Mouse (Mus musculus) retina, adult 2 months (tissue): ENCODE data around the gene Mfsd2a.
"Not testable (repeated sequence)": the region's sequence is repeated elsewhere in the genome, so short reads cannot be mapped to it uniquely, and the experiment has no call there.

Experiments used
- DNase-seq: peaks from one replicate; pipeline ENCODE4 v3.0.0-alpha.2; 2012; ENCODE audit warnings: low read depth, low spot score

The Mfsd2a gene

DNA sequence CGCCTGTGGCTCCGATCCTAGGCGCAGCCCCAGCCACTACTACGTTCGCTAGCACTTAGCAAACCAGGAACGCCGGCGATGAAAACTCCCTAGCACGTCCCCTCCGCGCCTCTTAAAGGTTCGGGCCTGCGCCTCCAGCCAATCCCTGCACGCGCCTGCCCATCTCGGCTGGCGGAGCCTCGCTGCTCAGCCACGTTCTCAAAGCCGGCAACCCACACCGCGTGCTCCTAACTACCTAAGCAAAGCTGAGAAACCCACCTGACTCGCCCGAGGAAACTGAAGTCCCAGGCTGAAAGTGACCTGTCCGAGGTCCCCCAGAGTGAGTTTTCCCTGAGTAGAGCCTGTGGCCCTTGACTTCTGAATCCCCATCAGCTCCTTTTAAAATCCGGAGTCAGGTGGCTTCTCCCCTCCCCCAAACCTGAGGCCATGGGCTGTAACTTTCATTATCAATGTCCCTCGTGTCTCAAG, at the start of gene Mfsd2a:
TSS of gene Mfsd2a (minus strand) at position 89 of the 468 bp plus-strand sequence.
- DNase-seq: no peak

DNA sequence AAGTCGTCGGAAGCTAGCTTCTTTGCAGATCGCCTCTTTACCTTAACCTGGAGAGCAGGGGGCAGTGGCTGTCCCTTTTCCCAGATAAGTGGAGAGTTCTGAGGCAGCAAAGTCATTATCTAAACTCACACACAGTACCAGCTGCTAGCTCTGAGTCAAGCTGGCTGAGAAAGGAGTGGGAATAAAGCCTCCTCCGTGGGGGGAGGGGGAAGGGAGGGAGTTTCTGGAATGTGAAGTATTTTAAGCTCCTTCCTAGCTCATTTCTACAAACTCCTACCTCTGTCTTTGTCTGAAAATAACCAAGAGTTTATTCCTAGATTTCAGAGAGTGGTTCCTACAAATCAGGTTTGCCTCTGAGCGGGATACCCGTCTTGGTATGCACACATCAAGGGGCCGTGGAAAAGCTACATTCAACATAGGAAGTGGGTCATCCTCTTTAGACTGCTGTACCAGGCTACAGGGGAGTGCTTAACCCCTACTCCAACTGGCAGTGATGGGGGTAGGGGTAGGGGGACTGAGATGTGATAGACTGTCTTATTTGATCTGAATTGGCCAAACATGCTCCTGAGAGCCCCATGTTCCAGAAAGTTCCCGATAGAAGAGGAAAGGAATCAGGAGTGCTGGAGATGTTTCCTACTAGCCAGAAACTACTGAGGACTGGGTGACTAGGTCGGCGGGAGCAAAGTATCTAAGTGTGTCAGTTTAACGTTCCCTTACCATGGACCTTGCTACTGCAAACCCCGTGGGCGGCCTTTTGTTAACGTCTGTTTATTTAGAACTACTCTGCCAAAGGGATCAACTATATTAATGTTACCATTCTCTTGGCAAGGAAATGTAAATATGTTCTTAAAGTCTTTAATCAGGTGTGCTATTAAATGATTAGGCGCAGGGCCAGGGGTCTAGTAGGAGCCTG, 44.3 kb upstream of the Mfsd2a start:
- DNase-seq: no peak

DNA sequence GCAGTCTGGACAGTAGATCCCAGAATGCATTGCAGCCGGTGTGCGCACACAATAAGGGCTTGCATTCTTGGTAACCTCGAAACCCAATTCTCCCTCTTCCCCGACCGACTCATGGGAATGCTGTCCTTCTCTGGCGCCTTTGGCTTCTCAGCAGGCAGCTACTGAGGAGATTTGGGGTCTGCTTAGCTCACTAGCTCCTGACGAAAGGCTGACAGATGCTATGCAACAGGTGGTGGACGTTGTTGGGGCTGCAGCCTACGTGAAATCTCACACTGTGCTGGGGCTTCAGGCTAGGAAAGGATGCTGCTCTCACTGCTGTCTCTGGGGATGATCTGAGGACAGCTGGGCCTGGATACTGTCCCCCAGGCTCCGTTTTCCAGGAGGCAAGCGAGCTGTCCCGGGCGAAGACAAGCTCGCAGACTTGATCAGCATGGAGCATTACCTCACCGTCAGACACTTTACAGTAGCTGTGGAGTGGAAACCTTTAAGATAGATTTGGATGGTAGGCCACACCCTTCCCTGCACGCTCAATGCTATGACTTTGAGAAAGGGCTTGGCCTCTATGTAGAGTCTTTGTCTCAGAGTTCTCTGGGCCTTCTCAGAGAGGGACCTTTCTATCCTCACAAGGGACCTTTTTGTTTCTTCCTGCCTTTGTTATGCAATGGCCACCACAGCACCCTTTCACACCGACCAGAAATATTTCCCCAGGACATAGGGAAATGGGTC, 39.8 kb upstream of the Mfsd2a start:
- DNase-seq: no peak

DNA sequence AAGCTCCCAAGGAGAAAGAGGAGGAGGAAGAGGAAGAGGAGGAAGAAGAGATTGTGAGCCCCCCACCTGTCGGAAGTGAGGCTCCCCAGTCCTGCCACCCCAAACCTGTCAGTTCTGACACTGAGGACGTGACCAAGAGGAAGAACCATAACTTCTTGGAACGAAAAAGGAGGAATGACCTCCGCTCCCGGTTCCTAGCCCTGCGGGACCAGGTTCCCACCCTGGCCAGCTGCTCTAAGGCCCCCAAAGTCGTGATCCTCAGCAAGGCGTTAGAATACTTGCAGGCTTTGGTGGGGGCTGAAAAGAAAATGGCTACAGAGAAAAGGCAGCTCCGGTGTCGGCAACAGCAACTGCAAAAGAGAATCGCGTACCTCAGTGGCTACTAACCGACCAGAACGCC, 39.1 kb upstream of the Mfsd2a start:
- no peak for DNase-seq

DNA sequence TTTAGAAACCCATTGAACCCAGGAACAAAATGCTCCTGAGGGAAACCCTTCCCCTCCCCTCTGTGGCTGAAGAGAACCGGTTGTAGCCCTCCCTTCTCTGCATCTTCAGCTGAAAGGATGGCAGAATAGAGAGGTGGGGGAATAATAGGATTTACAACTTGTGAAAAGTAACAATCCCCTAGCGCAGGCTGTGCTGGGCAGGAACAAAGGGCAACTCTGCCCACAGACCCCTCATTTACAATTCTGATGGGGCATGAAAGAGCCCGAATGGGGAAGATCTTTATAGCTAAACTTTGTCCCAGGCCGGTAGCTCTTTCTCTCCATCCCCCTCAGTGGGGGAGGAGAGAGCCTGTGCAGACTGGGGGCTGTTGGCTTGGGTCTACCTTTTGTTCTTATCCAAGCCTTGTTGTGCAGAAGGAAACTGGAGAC, 38.3 kb upstream of the Mfsd2a start:
- DNase-seq: no peak

DNA sequence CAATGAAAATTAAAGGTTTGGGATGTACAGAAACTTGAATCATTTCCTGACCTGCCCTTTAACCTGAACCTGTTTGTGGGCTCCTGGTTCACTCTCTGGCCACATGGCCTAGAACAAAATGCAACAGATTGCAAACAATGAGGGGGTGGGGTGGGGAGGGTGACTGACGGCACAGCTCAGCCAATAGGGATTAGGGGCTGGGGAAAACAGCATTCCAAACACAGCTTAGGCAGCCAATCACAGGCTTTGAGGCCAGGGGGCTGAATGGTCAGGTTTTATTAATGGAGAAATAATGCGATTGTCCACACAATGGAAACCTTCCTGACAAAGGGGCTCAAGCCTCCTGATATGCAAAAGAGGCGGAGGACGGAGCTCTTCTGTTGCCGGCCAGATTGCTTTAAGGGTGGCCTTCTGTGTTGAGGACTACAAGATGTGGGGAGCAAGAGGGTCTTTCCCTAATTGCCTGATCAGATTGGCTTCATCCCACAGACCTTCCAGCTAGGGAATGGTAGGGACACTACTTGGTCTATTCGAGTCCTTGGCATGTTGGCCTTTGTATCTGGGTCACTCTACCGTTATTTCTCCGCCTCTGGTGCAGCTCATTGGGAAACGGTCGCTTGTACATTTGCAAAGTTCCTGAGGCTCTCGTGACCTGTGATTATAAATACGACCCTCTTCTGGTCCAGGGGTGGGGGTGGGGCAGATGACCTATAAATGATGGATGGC, 37.7 kb upstream of the Mfsd2a start:
- DNase-seq: no peak

DNA sequence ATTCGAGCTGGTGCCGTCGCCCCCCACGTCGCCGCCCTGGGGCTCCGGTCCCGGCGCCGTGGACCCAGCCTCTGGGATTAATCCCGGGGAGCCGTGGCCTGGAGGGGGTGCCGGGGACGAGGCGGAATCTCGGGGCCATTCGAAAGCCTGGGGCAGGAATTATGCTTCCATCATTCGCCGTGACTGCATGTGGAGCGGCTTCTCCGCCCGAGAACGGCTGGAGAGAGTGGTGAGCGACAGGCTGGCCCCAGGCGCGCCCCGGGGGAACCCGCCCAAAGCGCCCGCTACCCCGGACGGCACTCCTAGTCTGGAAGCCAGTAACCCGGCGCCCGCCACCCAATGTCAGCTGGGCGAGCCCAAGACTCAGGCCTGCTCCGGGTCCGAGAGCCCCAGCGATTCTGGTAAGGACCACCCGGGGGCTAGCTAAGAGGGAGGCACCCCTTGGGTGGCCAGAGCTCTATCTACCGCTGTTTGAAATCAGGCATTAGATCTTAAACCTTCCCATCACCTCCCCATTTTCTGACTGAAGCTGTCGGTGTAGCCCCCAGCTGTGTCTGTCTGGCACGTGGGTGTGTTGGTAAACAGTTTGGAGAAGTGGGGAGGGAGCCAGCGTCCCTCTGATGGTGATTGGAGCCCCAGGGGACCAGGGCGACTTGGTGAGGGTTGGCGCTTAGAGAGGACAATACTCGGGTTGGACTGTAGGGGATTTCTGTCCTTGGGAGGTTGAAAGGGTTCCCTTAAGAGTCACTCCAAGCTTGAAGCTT, 35.8 kb upstream of the Mfsd2a start:
- no peak for DNase-seq

DNA sequence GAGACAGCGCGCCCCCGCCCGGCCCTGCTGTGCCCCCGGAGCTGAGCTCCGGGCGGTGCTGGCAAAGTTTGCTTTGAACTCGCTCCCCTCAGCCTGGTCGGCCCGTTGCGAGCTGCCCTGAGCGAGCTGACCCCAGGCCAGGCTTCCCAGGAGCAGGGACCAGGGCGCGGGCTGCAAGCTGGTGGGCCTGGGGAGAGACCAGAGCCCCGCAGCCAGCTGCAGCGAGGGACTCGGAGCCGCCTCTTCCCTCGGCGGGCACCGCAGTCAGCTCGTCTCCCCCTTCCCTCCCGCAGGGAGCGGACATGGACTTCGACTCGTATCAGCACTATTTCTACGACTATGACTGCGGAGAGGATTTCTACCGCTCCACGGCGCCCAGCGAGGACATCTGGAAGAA, 35.2 kb upstream of the Mfsd2a start:
- DNase-seq: no peak

DNA sequence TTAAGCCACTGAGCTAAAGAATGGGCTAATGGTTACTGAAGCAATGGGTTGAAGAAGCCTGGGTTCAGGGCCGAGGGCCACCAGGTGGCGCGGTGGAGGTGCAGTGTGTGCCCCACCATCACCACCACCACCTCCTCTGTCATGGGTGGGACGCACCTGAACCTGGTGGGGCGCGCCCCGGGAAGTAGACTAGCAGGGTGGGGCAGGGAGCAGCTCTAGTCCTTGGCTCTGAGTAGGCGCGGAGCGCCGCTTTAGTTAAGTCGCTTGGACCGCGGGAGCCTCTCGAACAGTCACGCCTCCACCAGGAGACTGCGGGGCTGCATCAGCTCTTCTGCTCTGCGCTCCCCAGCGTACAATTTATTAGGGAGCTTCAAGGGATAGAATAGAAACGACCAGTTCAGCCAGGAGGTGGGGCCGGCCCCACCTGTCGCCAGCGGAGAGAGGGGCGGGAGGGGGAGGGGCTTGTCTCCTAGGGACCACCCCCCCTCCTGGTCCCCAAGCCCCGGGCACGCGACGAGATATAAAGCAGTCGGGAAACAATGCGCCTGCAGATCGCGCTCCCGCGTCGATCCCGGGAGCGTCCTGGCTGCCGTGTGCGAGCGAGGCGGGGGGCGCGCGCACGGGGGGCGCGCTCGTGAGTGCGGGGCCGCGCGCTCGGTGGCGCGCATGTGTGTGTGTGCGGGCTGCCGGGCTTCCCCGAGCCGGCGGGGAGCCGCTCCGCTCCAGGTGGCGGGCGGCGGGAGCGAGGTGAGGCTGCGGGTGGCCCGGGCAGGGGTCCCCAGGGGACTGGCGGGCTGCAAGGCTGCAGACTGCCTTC, 34.6 kb upstream of the Mfsd2a start, which contains the start of gene Mycl:
TSS of gene Mycl (plus strand) at position 249 of the 817 bp plus-strand sequence.
- DNase-seq: no peak

DNA sequence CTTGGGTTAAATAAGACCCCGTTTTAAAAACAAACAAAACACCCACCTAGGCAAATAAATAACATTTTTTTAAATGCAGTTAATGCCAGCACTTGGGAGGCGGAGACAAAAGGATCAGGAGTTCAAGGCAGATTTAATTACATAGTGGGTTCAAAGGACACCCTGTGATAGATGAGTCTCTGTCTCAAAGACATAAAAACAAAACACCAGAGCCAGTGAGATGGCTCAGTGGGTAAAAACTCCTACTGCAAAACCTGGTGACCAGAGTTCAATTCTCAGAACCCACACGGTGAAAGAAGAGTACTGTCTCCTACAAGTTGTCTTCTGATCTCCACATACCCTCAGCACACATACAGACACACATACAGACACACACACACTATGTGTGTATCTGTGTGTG, 31.3 kb upstream of the Mfsd2a start:
- no peak for DNase-seq

DNA sequence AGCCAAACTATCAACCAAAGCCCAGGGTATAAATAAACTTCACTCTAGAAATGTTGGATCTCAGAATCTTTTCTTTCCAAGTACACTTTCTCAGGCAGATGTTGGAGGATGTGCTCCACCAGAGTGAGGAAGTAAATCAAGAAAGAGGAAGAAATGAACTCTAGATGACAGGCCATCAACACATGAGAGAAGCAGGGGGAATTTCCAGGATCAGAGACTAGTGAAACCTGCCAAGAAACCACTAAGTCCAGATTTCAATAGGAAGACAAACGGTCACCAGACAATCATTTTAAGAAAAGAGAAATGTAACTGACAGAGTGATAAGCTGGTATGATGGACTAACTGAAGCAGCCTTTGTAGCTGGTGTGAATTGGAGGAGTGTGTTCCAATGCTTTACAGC, 30.2 kb upstream of the Mfsd2a start:
- DNase-seq: no peak

DNA sequence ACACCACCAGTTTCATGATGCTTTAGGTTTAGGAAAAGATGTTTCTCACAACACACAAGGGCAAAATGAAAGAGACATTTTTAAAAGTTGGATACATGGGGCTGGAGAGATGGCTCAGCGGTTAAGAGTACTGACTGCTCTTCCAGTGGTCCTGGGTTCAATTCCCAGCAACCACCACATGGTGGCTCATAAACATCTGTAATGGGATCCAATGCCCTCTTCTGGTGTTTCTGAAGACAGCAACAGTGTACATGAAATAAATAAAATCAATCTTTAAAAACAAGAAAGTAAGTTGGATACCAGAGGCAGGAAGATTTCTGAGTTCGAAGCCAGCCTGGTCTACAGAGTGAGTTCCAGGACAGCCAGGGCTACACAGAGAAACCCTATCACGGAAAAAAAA, 27.0 kb upstream of the Mfsd2a start:
- not testable (repeated sequence) for DNase-seq

DNA sequence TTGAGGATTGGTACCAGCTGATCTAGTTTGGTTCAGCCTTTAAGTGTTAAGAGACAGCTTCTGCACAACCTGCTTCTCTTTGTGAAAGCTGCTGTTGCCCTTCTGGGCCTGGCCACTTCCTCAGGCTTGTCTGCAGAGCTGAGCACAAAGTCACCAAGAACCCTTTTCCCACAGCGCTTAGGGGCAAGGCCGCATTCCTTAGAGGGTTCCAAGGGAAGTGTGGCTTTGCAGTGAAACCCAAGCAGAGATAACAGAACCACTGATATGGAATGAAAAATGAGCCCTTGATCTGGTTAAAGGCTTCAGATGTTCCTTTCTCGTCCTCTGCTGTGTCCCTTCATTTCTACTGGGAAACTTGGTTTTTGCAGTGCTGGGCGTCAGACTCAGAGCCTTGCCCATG, 26.4 kb upstream of the Mfsd2a start:
- DNase-seq: no peak

DNA sequence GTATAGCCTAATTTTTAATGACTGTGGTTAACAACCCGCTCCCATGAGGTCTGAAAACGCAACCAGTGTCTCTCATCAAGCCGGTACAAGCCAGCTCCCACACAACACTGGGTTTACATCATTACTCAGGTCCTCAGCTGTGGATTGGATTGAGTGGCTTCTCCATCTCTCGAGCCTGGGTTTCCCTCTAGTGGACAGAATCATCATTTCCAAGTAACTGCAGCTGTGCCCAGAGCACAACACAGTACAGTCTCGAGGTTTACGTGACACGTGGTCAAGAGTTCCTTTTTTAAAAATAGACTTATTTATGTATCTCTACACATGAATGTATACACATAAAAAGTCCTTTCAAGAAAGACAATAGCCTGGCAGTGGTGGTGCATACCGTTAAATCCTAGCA, 24.1 kb upstream of the Mfsd2a start:
- DNase-seq: no peak

DNA sequence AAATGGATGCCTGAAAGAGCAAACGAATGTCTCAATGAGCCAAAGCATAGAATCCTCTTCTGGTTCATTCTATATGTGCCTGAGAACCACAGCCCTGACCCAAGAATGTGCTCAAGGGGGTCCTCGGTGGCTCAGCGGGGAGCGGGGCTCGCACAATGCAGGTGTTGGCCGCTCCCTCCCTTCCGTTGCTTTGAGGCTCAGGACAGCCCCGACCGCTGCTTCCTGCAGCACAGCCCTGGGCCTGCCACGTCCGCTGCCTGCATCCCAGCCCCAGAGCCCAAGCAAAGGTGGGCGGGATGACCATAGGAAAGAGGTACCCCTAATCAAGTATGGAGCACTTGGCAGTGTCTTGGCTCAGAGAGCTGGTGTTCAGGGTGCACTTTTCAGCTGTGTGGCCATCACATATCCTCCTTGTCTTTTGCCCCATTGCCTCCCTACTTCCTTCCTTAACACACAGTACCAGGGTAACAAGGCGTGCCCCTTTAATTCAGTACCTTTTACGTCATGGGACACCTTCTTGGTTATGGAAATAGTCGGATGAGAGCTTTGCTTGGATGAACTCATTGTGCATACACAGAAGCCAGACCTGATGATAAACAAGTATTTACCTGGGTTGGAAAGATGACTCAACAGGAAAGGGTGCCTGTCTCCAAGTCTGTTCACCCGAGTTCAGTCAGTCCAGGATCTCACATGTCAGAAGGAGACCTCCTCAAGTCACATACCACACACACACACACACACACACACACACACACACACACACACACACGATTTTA, 22.7 kb upstream of the Mfsd2a start:
- no peak for DNase-seq

DNA sequence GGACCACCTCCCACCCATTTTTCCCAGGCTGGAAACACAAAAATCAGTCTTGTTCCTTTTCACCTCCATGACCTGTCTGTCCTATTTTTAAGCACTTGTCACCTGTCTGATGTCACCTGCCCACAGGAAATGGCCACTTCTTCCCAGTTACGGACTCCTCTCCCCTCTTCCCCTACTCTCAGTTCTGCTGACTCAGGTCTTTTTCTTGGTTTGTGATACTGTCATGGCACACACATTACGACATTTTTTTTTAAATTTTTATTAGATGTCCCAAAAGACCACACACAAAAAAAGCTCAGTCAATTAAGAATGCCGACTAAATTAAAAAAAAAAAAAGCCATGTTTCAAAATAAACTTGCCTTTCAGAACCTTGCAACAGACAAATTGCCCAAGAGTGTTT, 21.5 kb upstream of the Mfsd2a start:
- DNase-seq: no peak

DNA sequence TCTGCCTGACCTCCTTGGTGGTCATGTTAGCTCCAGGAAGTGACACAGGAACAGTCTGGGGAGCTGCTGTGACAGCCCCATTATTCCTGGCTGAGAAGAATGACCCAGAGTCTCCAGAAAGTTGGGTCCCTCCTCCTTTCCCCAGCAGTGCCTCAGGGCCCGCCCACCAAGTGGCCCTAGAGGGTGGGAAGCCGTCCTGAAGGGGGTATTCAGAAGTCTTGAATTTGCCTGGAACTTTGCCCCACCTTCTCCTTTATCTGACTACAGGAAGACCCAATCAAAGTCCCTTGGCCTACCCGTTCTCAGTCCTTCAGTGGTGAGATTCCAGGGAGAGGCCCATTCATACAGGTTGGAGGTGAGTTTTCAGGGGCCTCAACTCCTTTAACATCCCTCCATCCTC, 20.9 kb upstream of the Mfsd2a start:
- no peak for DNase-seq

DNA sequence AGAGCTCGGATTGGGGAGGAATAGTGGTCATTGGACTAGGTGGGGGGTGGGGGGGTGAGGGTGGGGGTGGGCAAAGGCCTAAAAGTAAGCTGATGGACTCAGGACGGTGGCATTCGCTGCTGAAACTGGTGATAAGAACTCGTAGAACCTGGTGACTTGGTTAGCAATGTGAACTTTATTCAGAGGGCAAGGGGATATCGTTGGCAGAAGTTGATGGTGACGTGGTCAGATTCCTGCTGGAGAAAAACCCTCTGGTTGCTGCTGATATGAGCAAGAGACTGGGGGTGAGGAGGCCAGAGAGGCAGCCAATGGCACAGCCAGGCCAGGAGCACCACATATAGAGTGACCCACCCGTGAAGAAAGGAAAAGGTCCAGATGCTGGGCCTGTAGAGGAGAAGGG, 20.2 kb upstream of the Mfsd2a start:
- no peak for DNase-seq

DNA sequence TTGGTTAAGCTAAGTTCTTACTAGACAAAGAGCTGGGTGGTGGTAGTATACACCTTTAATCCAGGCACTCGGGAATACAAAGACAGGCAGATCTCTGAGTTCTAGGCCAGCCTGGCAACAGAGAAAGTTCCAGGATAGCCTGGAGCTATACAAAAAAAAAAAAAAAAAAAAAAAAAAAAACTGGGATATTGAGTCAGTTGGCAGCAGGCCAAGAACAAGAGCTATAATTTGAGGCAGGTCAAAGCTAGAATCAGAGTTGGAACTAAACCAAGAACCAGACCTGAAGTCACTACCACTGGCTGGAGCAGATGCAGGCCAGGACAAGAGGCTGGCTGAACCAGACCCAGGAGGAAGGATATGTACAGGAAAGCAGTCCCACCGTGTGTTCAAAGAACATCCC, 19.7 kb upstream of the Mfsd2a start:
- DNase-seq: no peak

DNA sequence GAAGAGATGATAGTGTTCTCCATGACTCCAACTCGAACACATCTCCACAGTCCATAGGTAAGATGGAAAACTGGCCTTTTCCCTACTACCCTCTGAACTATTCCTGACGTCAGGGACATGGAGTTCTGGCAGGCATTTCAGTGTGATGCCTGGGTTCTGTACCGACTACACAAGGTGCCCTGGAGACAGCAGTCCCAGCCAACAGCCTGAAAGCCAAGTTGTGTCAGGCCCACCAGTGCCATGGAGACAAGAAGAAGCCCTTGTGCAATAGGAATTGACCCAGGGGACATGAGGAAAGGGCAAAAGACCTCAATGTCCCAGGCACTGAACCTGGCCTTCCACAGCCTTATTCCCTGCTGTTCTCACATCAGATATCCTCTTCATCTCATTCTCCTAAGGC, 18.8 kb upstream of the Mfsd2a start:
- DNase-seq: no peak
